Mouse (Mus musculus) cortical plate, adult 2 months (tissue): ENCODE results near the gene Depp1.
A peak's percentile ranks its signal among the peaks of the same experiment; 100 is the strongest.

Experiments
- CTCF ChIP-seq: fragments of 200-500 bp; IDR thresholded peaks from 2 replicates; pipeline ENCODE4 v1.5.1; 2011; ENCODE audit warnings: mild to moderate bottlenecking, control low read depth, low read length; ENCODE audit not compliant: insufficient read depth; ENCODE audit errors: extremely low read depth
- POLR2A ChIP-seq: fragments of 200-500 bp; IDR thresholded peaks from 2 replicates; pipeline ENCODE4 v1.6.1; 2011; ENCODE audit warnings: mild to moderate bottlenecking, low read length, control low read depth; ENCODE audit not compliant: insufficient read depth; ENCODE audit errors: extremely low read depth

- peak; percentile 67 for TF ChIP-seq CTCF
- TF ChIP-seq POLR2A: no peak
Measured at GRCm38 (mm10) chr6:116632129-116632528, 18.3 kb upstream of the Depp1 start.
